Mouse (Mus musculus): ENCODE results near the gene Tmem163. TPM values are rescaled to one million over a fixed set of nuclear protein-coding genes. Genes with fewer than 3 reads are reported as not detected.

Gene Tmem163
- polyA plus RNA-seq, 1 experiment from 2014 or later: 0.48 TPM

- no peak overlapping the region for H3K4me3 ChIP-seq (ENCODE audit: low read length)
- ATAC-seq: no peak
- H3K27me3 ChIP-seq (replicated peaks; ENCODE audit: control insufficient read depth, insufficient read depth, low read length): no peaks in the 10 kb centered on the region
- no peaks in the 10 kb centered on the region for H3K9me3 ChIP-seq (ENCODE audit: control insufficient read depth, low read length)
- 57% methylated on average over 6 of the region's 6 CpGs for WGBS
- H3K27ac ChIP-seq (ENCODE audit: low read length): no peak overlapping the region
- H3K36me3 ChIP-seq (ENCODE audit: control insufficient read depth, insufficient read depth, low read length): peaks cover 2% of the 10 kb centered on the region; the same call in 1 of the 2 replicates
- no peak overlapping the region for H3K9ac ChIP-seq (ENCODE audit: low read depth, low read length)
- H3K4me1 ChIP-seq (ENCODE audit: control insufficient read depth, insufficient read depth, low read length): no peaks in the 10 kb centered on the region
- H3K4me2 ChIP-seq (ENCODE audit: low read depth, low read length): no peak overlapping the region
Observed at GRCm38 (mm10) chr1:127464041-127464440, 215.3 kb downstream of the Tmem163 start.

DNA sequence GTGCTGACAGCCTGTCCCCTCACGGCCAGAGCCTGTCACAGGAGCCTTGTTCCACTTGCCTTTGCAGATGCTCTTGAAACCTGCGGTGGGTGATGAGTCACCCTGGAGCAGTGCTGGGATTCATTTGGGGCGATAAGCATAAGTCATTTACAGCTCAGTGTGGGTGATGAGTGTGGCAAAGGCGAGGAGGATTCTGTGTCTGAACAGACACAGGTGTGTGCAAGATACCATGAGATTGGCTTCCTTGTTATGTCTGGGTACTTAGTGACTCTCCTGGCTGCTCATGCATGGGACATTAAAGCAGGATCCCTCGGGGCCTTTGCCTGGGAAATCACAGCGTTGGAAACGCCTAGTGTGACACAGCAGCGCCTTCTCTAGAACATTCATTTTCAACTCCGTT is 218.3 kb downstream of the Tmem163 start:
- H3K27me3 ChIP-seq (replicated peaks; ENCODE audit: control insufficient read depth, insufficient read depth, low read length): no peaks in the 10 kb centered on the region
- no peaks in the 10 kb centered on the region for H3K9me3 ChIP-seq (ENCODE audit: control insufficient read depth, low read length)
- no peak overlapping the region for H3K27ac ChIP-seq (ENCODE audit: low read length)
- no peaks in the 10 kb centered on the region for H3K36me3 ChIP-seq (ENCODE audit: control insufficient read depth, insufficient read depth, low read length)
- no peak overlapping the region for H3K4me3 ChIP-seq (ENCODE audit: low read length)
- H3K9ac ChIP-seq (ENCODE audit: low read depth, low read length): no peak overlapping the region
- ATAC-seq: no peak
- WGBS: 75% methylated on average over 9 of the region's 9 CpGs
- no peak overlapping the region for H3K4me2 ChIP-seq (ENCODE audit: low read depth, low read length)
- no peaks in the 10 kb centered on the region for H3K4me1 ChIP-seq (ENCODE audit: control insufficient read depth, insufficient read depth, low read length)

DNA sequence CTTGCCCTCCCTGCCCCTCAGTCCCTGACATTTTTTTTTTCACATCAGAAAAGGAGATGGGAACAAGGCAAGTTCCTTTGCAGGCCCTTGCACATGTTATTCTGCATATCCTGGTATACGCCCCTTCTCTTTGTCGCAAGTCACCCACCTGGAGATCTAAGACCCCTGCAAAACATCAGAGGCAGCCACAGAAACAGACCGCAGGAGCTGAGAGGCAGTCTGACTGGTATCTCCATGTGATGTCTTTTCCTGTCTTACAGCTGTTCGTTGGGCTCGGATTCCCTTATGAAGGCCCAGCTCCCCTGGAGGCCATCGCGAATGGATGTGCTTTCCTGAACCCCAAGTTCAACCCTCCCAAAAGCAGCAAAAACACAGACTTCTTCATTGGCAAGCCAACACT is 219.8 kb downstream of the Tmem163 start:
- Histone ChIP-seq H3K27me3 (replicated peaks; ENCODE audit: control insufficient read depth, insufficient read depth, low read length) (no peaks in the 10 kb centered on the region), H3K4me3 (ENCODE audit: low read length) (no peak overlapping the region), H3K36me3 (ENCODE audit: control insufficient read depth, insufficient read depth, low read length) (no peaks in the 10 kb centered on the region), H3K9ac (ENCODE audit: low read depth, low read length) (no peak overlapping the region), H3K4me2 (ENCODE audit: low read depth, low read length) (no peak overlapping the region), H3K9me3 (ENCODE audit: control insufficient read depth, low read length) (no peaks in the 10 kb centered on the region), H3K4me1 (ENCODE audit: control insufficient read depth, insufficient read depth, low read length) (no peaks in the 10 kb centered on the region), H3K27ac (ENCODE audit: low read length) (no peak overlapping the region)
- no peak for ATAC-seq
- 78% methylated on average over 7 of the region's 7 CpGs for WGBS

DNA sequence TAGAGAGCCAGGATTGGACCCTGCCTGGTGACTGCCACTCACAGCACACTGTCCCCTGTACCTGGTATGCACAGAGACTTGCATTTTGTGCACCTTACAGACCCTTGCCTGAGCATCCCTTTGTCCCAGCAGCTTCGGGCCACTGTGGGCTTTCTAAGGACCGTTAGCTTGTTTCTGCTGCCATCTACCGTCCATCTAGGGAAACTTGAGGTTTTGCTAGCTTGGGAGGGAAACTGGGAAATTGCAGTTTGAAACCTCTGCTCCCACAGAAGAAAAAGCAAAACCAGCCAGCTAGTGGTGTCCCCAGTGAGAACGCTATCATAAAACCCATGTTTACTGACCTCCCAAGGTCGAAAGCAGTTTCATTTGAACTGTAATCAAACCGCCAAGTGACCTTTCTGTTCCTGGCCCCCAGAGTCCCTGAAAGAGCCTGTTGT is 220.3 kb downstream of the Tmem163 start:
- Histone ChIP-seq H3K4me1 (ENCODE audit: control insufficient read depth, insufficient read depth, low read length) (no peaks in the 10 kb centered on the region), H3K9me3 (ENCODE audit: control insufficient read depth, low read length) (no peaks in the 10 kb centered on the region), H3K27ac (ENCODE audit: low read length) (no peak overlapping the region), H3K27me3 (replicated peaks; ENCODE audit: control insufficient read depth, insufficient read depth, low read length) (no peaks in the 10 kb centered on the region), H3K36me3 (ENCODE audit: control insufficient read depth, insufficient read depth, low read length) (no peaks in the 10 kb centered on the region), H3K9ac (ENCODE audit: low read depth, low read length) (no peak overlapping the region), H3K4me2 (ENCODE audit: low read depth, low read length) (no peak overlapping the region), H3K4me3 (ENCODE audit: low read length) (no peak overlapping the region)
- WGBS: 12% methylated on average over 6 of the region's 6 CpGs
- peak; percentile 69 for ATAC-seq

- Histone ChIP-seq H3K4me2 (ENCODE audit: low read depth, low read length) (no peak overlapping the region), H3K27me3 (replicated peaks; ENCODE audit: control insufficient read depth, insufficient read depth, low read length) (no peaks in the 10 kb centered on the region), H3K4me3 (ENCODE audit: low read length) (no peak overlapping the region), H3K36me3 (ENCODE audit: control insufficient read depth, insufficient read depth, low read length) (peaks cover 6% of the 10 kb centered on the region), H3K4me1 (ENCODE audit: control insufficient read depth, insufficient read depth, low read length) (no peaks in the 10 kb centered on the region), H3K27ac (ENCODE audit: low read length) (no peak overlapping the region), H3K9me3 (ENCODE audit: control insufficient read depth, low read length) (no peaks in the 10 kb centered on the region), H3K9ac (ENCODE audit: low read depth, low read length) (no peak overlapping the region)
- 90% methylated on average over 6 of the region's 6 CpGs for WGBS
- ATAC-seq: no peak
Observed at GRCm38 (mm10) chr1:127453397-127453796, 226.0 kb downstream of the Tmem163 start.

GRCm38 (mm10) chr1:127444836-127445485 is 234.4 kb downstream of the Tmem163 start:
- Histone ChIP-seq H3K9me3 (ENCODE audit: control insufficient read depth, low read length) (no peaks in the 10 kb centered on the region), H3K36me3 (ENCODE audit: control insufficient read depth, insufficient read depth, low read length) (peaks cover 11% of the 10 kb centered on the region; the same call in 1 of the 2 replicates), H3K4me1 (ENCODE audit: control insufficient read depth, insufficient read depth, low read length) (peaks cover 12% of the 10 kb centered on the region; the same call in 1 of the 2 replicates), H3K4me3 (ENCODE audit: low read length) (no peak overlapping the region), H3K4me2 (ENCODE audit: low read depth, low read length) (no peak overlapping the region), H3K27me3 (replicated peaks; ENCODE audit: control insufficient read depth, insufficient read depth, low read length) (no peaks in the 10 kb centered on the region), H3K9ac (ENCODE audit: low read depth, low read length) (no peak overlapping the region), H3K27ac (ENCODE audit: low read length) (peak overlapping the region; percentile 39; the same call in 1 of the 2 replicates)
- 41% methylated on average over 5 of the region's 5 CpGs for WGBS
- peak; percentile 41 for ATAC-seq

- peak; percentile 46 for ATAC-seq
- no peaks in the 10 kb centered on the region for H3K27me3 ChIP-seq (replicated peaks; ENCODE audit: control insufficient read depth, insufficient read depth, low read length)
- H3K4me3 ChIP-seq (ENCODE audit: low read length): no peak overlapping the region
- 0 out of 2 replicates have a peak overlapping the region, but pooled peaks have one; percentile 2 for H3K4me2 ChIP-seq (ENCODE audit: low read depth, low read length)
- 58% methylated on average over 14 of the region's 14 CpGs for WGBS
- peaks cover 12% of the 10 kb centered on the region; the same call in 1 of the 2 replicates for H3K4me1 ChIP-seq (ENCODE audit: control insufficient read depth, insufficient read depth, low read length)
- H3K36me3 ChIP-seq (ENCODE audit: control insufficient read depth, insufficient read depth, low read length): peaks cover 6% of the 10 kb centered on the region; the same call in 1 of the 2 replicates
- H3K27ac ChIP-seq (ENCODE audit: low read length): peak overlapping the region; percentile 20
- no peak overlapping the region for H3K9ac ChIP-seq (ENCODE audit: low read depth, low read length)
- H3K9me3 ChIP-seq (ENCODE audit: control insufficient read depth, low read length): no peaks in the 10 kb centered on the region
Observed at GRCm38 (mm10) chr1:127442880-127443877, 236.2 kb downstream of the Tmem163 start.

- peaks cover 17% of the 10 kb centered on the region for H3K4me1 ChIP-seq (ENCODE audit: control insufficient read depth, insufficient read depth, low read length)
- no peak overlapping the region for H3K4me2 ChIP-seq (ENCODE audit: low read depth, low read length)
- no peaks in the 10 kb centered on the region for H3K36me3 ChIP-seq (ENCODE audit: control insufficient read depth, insufficient read depth, low read length)
- H3K27me3 ChIP-seq (replicated peaks; ENCODE audit: control insufficient read depth, insufficient read depth, low read length): no peaks in the 10 kb centered on the region
- no peak overlapping the region for H3K4me3 ChIP-seq (ENCODE audit: low read length)
- no peak overlapping the region for H3K9ac ChIP-seq (ENCODE audit: low read depth, low read length)
- ATAC-seq: no peak
- H3K27ac ChIP-seq (ENCODE audit: low read length): 0 out of 2 replicates have a peak overlapping the region, but pooled peaks have one; percentile 26
- 74% methylated on average over 3 of the region's 3 CpGs for WGBS
- no peaks in the 10 kb centered on the region for H3K9me3 ChIP-seq (ENCODE audit: control insufficient read depth, low read length)
Observed at GRCm38 (mm10) chr1:127441736-127442135, 237.6 kb downstream of the Tmem163 start.

- ATAC-seq: peak; percentile 57
- peak overlapping the region; percentile 19; the same call in 1 of the 2 replicates for H3K27ac ChIP-seq (ENCODE audit: low read length)
- no peaks in the 10 kb centered on the region for H3K36me3 ChIP-seq (ENCODE audit: control insufficient read depth, insufficient read depth, low read length)
- H3K27me3 ChIP-seq (replicated peaks; ENCODE audit: control insufficient read depth, insufficient read depth, low read length): no peaks in the 10 kb centered on the region
- 63% methylated on average over 1 of the region's 1 CpGs for WGBS
- no peaks in the 10 kb centered on the region for H3K9me3 ChIP-seq (ENCODE audit: control insufficient read depth, low read length)
- peaks cover 17% of the 10 kb centered on the region for H3K4me1 ChIP-seq (ENCODE audit: control insufficient read depth, insufficient read depth, low read length)
- H3K4me2 ChIP-seq (ENCODE audit: low read depth, low read length): no peak overlapping the region
- no peak overlapping the region for H3K4me3 ChIP-seq (ENCODE audit: low read length)
- no peak overlapping the region for H3K9ac ChIP-seq (ENCODE audit: low read depth, low read length)
Observed at GRCm38 (mm10) chr1:127441007-127441406, 238.3 kb downstream of the Tmem163 start.

Data from intestine, embryonic 16.5 days (tissue).